Mouse (Mus musculus) small intestine, adult 2 months (tissue): ENCODE measurements around the gene Hk2.

Experiments used
- CTCF ChIP-seq: fragments of 200-500 bp; IDR thresholded peaks from 2 replicates; pipeline ENCODE4 v1.5.1; 2012; ENCODE audit warnings: low read depth, mild to moderate bottlenecking, control low read depth, inconsistent platforms, low read length, moderate library complexity, mixed read lengths; ENCODE audit not compliant: insufficient replicate concordance, insufficient read length; ENCODE audit errors: extremely low read depth
- POLR2A ChIP-seq: fragments of 200-500 bp; IDR thresholded peaks from 2 replicates; pipeline ENCODE4 v1.6.1; 2012; ENCODE audit warnings: low read depth, mild to moderate bottlenecking, control low read depth, inconsistent platforms, low read length, moderate library complexity

- no peak for TF ChIP-seq CTCF
- TF ChIP-seq POLR2A: no peak
Measured at GRCm38 (mm10) chr6:82820716-82821115, 46.5 kb upstream of the Hk2 start.
